Mouse (Mus musculus): Measurements from ENCODE around the gene Rin3. TPM values are rescaled to one million over a fixed set of nuclear protein-coding genes. Genes with fewer than 3 reads are reported as not detected.

Gene Rin3
- polyA plus RNA-seq, 1 experiment from 2014 or later: 4.8 TPM

GRCm38 (mm10) chr12:102292501-102293215 is 9.8 kb downstream of the Rin3 start:
- Histone ChIP-seq H3K4me3 (ENCODE audit: low read depth, low read length) (no peak overlapping the region), H3K9me3 (ENCODE audit: control insufficient read depth, low read length) (no peaks in the 10 kb centered on the region), H3K9ac (ENCODE audit: low read length) (no peak overlapping the region), H3K4me1 (ENCODE audit: control insufficient read depth, insufficient read depth, low read length) (no peaks in the 10 kb centered on the region), H3K27ac (ENCODE audit: low read depth, low read length) (no peak overlapping the region), H3K27me3 (ENCODE audit: control insufficient read depth, insufficient read depth, low read length) (no peaks in the 10 kb centered on the region), H3K4me2 (no peak overlapping the region), H3K36me3 (ENCODE audit: control insufficient read depth, insufficient read depth, low read length) (no peaks in the 10 kb centered on the region)
- DNase-seq (ENCODE audit: low spot score, missing footprints): no peak
- 84% methylated on average over 7 of the region's 7 CpGs for WGBS
- no peak for ATAC-seq (ENCODE audit: low FRiP score)

DNA sequence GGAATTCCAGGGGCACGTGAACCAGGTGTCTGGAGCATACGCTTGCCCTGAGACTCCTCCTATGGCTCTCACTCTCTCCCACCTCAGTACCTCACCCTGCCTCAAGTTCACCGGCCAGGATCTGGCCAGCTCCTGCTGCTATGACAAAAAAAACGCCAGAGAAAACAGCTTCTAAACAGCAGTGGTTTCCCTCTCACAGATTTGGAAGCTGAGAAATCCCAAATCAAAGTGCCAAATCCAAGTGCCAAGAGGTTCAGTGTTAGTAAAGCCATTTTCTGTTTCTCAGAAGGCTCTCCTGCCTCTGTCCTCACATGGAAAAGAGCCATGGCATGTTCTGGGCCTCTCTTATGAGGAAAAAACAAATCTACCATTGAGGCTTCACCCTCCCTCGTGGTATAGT is 11.8 kb downstream of the Rin3 start:
- Histone ChIP-seq H3K4me1 (ENCODE audit: control insufficient read depth, insufficient read depth, low read length) (no peaks in the 10 kb centered on the region), H3K36me3 (ENCODE audit: control insufficient read depth, insufficient read depth, low read length) (no peaks in the 10 kb centered on the region), H3K4me2 (no peak overlapping the region), H3K9ac (ENCODE audit: low read length) (no peak overlapping the region), H3K9me3 (ENCODE audit: control insufficient read depth, low read length) (no peaks in the 10 kb centered on the region), H3K27me3 (ENCODE audit: control insufficient read depth, insufficient read depth, low read length) (no peaks in the 10 kb centered on the region), H3K4me3 (ENCODE audit: low read depth, low read length) (no peak overlapping the region), H3K27ac (ENCODE audit: low read depth, low read length) (no peak overlapping the region)
- ATAC-seq (ENCODE audit: low FRiP score) (no peak), DNase-seq (ENCODE audit: low spot score, missing footprints) (peak; percentile 56)
- WGBS: 76% methylated on average over 5 of the region's 5 CpGs

DNA sequence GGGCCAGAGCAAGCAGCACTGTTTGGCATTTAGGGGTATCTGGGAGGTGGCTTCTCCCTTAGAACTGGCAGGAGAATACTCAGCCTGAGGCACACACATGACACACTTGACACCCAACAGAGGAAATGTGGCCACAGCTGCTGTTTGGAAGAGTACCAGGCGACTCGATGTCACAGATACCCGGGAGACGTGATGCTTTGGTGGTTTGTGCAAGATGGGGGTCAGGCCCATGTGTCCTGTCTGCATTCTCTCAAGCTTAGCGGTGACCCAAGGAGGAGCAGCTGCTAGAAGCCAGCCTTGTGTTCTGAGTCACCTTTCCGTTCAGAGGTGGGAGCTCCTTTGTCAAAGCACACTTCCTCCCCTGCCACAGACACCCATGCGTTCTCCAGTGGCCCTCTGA is 12.4 kb downstream of the Rin3 start:
- no peaks in the 10 kb centered on the region for H3K9me3 ChIP-seq (ENCODE audit: control insufficient read depth, low read length)
- no peak overlapping the region for H3K4me3 ChIP-seq (ENCODE audit: low read depth, low read length)
- 77% methylated on average over 7 of the region's 7 CpGs for WGBS
- no peak overlapping the region for H3K27ac ChIP-seq (ENCODE audit: low read depth, low read length)
- no peak overlapping the region for H3K9ac ChIP-seq (ENCODE audit: low read length)
- no peaks in the 10 kb centered on the region for H3K27me3 ChIP-seq (ENCODE audit: control insufficient read depth, insufficient read depth, low read length)
- no peaks in the 10 kb centered on the region for H3K4me1 ChIP-seq (ENCODE audit: control insufficient read depth, insufficient read depth, low read length)
- H3K36me3 ChIP-seq (ENCODE audit: control insufficient read depth, insufficient read depth, low read length): no peaks in the 10 kb centered on the region
- DNase-seq (ENCODE audit: low spot score, missing footprints) (no peak), ATAC-seq (ENCODE audit: low FRiP score) (no peak)
- H3K4me2 ChIP-seq: no peak overlapping the region

DNA sequence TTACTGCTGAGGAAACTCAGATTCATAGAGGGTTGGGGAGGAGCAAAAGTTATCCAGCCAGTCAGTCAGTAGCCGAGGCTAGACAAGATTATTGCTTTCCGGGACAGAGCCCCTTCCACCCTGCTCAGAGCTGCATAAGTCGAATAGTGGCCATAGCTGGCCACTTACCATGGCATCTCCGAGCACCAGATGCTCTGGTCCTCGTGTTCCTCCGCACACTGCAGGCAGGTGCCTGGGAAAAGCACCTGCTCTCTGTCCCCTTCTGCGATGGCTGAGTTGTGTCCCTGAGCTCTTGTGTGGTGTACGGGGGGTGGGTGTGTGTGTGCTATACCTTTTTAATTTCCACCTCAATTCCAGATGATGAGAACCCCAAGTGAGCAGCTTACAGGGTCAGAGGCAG is 12.8 kb downstream of the Rin3 start:
- Histone ChIP-seq H3K4me3 (ENCODE audit: low read depth, low read length) (no peak overlapping the region), H3K9me3 (ENCODE audit: control insufficient read depth, low read length) (no peaks in the 10 kb centered on the region), H3K9ac (ENCODE audit: low read length) (no peak overlapping the region), H3K4me1 (ENCODE audit: control insufficient read depth, insufficient read depth, low read length) (no peaks in the 10 kb centered on the region), H3K4me2 (no peak overlapping the region), H3K27ac (ENCODE audit: low read depth, low read length) (no peak overlapping the region), H3K36me3 (ENCODE audit: control insufficient read depth, insufficient read depth, low read length) (no peaks in the 10 kb centered on the region), H3K27me3 (ENCODE audit: control insufficient read depth, insufficient read depth, low read length) (no peaks in the 10 kb centered on the region)
- ATAC-seq (ENCODE audit: low FRiP score) (no peak), DNase-seq (ENCODE audit: low spot score, missing footprints) (no peak)
- WGBS: 87% methylated on average over 8 of the region's 8 CpGs

DNA sequence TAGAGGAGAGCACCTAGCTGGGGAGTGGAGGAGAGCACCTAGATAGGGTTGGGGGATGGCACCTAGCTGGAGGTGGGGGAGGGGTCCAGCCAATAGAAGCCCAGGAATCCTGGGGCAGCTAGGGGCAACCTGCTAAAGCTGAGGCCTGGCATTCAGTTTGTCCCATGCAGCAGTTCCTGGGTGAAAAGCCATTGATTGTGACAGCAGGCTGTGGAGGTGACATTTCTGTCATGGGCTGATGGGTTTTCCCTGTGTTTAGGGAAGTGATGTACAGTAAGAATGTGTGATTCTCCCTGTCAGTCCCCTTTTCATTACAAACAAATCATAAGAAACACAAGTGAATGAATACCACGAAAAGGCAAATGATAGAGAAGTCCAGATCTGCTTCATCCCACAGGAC is 13.5 kb downstream of the Rin3 start:
- Histone ChIP-seq H3K4me2 (no peak overlapping the region), H3K36me3 (ENCODE audit: control insufficient read depth, insufficient read depth, low read length) (no peaks in the 10 kb centered on the region), H3K9ac (ENCODE audit: low read length) (no peak overlapping the region), H3K9me3 (ENCODE audit: control insufficient read depth, low read length) (no peaks in the 10 kb centered on the region), H3K4me3 (ENCODE audit: low read depth, low read length) (no peak overlapping the region), H3K4me1 (ENCODE audit: control insufficient read depth, insufficient read depth, low read length) (no peaks in the 10 kb centered on the region), H3K27ac (ENCODE audit: low read depth, low read length) (no peak overlapping the region), H3K27me3 (ENCODE audit: control insufficient read depth, insufficient read depth, low read length) (no peaks in the 10 kb centered on the region)
- DNase-seq (ENCODE audit: low spot score, missing footprints) (no peak), ATAC-seq (ENCODE audit: low FRiP score) (no peak)
- WGBS: 82% methylated on average over 1 of the region's 1 CpGs

DNA sequence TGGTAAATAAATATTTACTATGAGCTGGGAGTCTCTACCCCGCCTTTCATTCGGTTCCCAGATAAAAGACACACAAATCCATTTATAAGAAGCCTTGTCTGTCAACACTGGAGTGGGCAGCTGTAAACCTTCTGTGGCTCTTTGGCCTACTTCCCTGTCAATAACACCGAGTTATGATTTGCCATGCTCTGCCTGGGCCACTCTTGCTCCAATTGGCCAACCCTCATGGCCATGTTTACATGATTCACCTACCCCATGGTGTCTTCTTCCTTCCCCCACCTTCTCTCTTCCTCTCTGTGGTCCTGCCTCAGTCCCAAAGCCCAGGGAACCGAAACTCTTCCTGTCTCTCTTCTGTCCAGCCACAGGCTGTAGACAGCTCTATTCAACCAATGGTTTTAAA is 14.1 kb downstream of the Rin3 start:
- H3K9me3 ChIP-seq (ENCODE audit: control insufficient read depth, low read length): no peaks in the 10 kb centered on the region
- no peaks in the 10 kb centered on the region for H3K27me3 ChIP-seq (ENCODE audit: control insufficient read depth, insufficient read depth, low read length)
- ATAC-seq (ENCODE audit: low FRiP score): no peak
- no peaks in the 10 kb centered on the region for H3K4me1 ChIP-seq (ENCODE audit: control insufficient read depth, insufficient read depth, low read length)
- no peak overlapping the region for H3K4me2 ChIP-seq
- H3K27ac ChIP-seq (ENCODE audit: low read depth, low read length): no peak overlapping the region
- H3K9ac ChIP-seq (ENCODE audit: low read length): no peak overlapping the region
- H3K4me3 ChIP-seq (ENCODE audit: low read depth, low read length): no peak overlapping the region
- no peaks in the 10 kb centered on the region for H3K36me3 ChIP-seq (ENCODE audit: control insufficient read depth, insufficient read depth, low read length)
- WGBS: 83% methylated on average over 4 of the region's 4 CpGs
- DNase-seq (ENCODE audit: low spot score, missing footprints): no peak

- ATAC-seq (ENCODE audit: low FRiP score): no peak
These were observed 16.4 kb downstream of the Rin3 start for GRCm38 (mm10) chr12:102299209-102299608.

DNA sequence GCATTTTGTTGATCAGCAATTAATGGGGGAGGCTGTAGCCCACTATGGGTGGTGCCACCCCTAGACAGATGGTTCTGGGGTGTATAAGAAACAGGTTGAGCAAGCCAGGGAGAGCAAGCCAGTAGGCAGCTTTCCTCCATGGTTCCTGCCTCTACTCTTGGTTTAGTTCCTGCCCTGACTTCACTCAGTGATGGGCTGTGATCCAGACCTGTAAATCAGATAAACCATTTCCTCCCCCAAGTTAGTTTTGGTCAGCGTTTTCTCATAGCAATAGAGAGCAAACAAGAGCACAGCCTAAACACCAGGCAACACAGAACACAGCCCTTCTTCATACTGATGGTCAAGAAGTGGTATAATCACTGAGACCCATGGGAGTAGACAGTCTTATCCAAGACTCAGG is 18.7 kb downstream of the Rin3 start:
- no peak overlapping the region for H3K4me3 ChIP-seq (ENCODE audit: low read depth, low read length)
- no peaks in the 10 kb centered on the region for H3K9me3 ChIP-seq (ENCODE audit: control insufficient read depth, low read length)
- no peak overlapping the region for H3K9ac ChIP-seq (ENCODE audit: low read length)
- no peaks in the 10 kb centered on the region for H3K36me3 ChIP-seq (ENCODE audit: control insufficient read depth, insufficient read depth, low read length)
- no peak overlapping the region for H3K27ac ChIP-seq (ENCODE audit: low read depth, low read length)
- ATAC-seq (ENCODE audit: low FRiP score): no peak
- H3K4me2 ChIP-seq: no peak overlapping the region
- H3K27me3 ChIP-seq (ENCODE audit: control insufficient read depth, insufficient read depth, low read length): no peaks in the 10 kb centered on the region
- 82% methylated on average over 1 of the region's 1 CpGs for WGBS
- H3K4me1 ChIP-seq (ENCODE audit: control insufficient read depth, insufficient read depth, low read length): no peaks in the 10 kb centered on the region
- DNase-seq (ENCODE audit: low spot score, missing footprints): no peak

More at GRCm38 (mm10) chr12:102299209-102299608, 16.4 kb downstream of the Rin3 start:
- no peaks in the 10 kb centered on the region for H3K9me3 ChIP-seq (ENCODE audit: control insufficient read depth, low read length)
- no peak overlapping the region for H3K9ac ChIP-seq (ENCODE audit: low read length)
- no peak overlapping the region for H3K4me3 ChIP-seq (ENCODE audit: low read depth, low read length)
- H3K4me1 ChIP-seq (ENCODE audit: control insufficient read depth, insufficient read depth, low read length): no peaks in the 10 kb centered on the region
- H3K4me2 ChIP-seq: no peak overlapping the region
- WGBS: 81% methylated on average over 5 of the region's 5 CpGs
- DNase-seq (ENCODE audit: low spot score, missing footprints): no peak
- no peak overlapping the region for H3K27ac ChIP-seq (ENCODE audit: low read depth, low read length)
- H3K36me3 ChIP-seq (ENCODE audit: control insufficient read depth, insufficient read depth, low read length): no peaks in the 10 kb centered on the region
- H3K27me3 ChIP-seq (ENCODE audit: control insufficient read depth, insufficient read depth, low read length): no peaks in the 10 kb centered on the region

GRCm38 (mm10) chr12:102302322-102302721 is 19.5 kb downstream of the Rin3 start:
- H3K4me3 ChIP-seq (ENCODE audit: low read depth, low read length): no peak overlapping the region
- no peaks in the 10 kb centered on the region for H3K9me3 ChIP-seq (ENCODE audit: control insufficient read depth, low read length)
- no peaks in the 10 kb centered on the region for H3K27me3 ChIP-seq (ENCODE audit: control insufficient read depth, insufficient read depth, low read length)
- no peak for DNase-seq (ENCODE audit: low spot score, missing footprints)
- H3K27ac ChIP-seq (ENCODE audit: low read depth, low read length): no peak overlapping the region
- H3K4me1 ChIP-seq (ENCODE audit: control insufficient read depth, insufficient read depth, low read length): no peaks in the 10 kb centered on the region
- H3K36me3 ChIP-seq (ENCODE audit: control insufficient read depth, insufficient read depth, low read length): no peaks in the 10 kb centered on the region
- ATAC-seq (ENCODE audit: low FRiP score): no peak
- 86% methylated on average over 9 of the region's 9 CpGs for WGBS
- no peak overlapping the region for H3K9ac ChIP-seq (ENCODE audit: low read length)
- no peak overlapping the region for H3K4me2 ChIP-seq

Data from midbrain, embryonic 11.5 days (tissue).